Mouse (Mus musculus): ENCODE results near the gene Phka2. TPM values are rescaled to one million over a fixed set of nuclear protein-coding genes. Genes with fewer than 3 reads are reported as not detected.

Gene Phka2
- total RNA-seq, 2 experiments from 2014 or later: 19.6 to 33.1 TPM

DNA sequence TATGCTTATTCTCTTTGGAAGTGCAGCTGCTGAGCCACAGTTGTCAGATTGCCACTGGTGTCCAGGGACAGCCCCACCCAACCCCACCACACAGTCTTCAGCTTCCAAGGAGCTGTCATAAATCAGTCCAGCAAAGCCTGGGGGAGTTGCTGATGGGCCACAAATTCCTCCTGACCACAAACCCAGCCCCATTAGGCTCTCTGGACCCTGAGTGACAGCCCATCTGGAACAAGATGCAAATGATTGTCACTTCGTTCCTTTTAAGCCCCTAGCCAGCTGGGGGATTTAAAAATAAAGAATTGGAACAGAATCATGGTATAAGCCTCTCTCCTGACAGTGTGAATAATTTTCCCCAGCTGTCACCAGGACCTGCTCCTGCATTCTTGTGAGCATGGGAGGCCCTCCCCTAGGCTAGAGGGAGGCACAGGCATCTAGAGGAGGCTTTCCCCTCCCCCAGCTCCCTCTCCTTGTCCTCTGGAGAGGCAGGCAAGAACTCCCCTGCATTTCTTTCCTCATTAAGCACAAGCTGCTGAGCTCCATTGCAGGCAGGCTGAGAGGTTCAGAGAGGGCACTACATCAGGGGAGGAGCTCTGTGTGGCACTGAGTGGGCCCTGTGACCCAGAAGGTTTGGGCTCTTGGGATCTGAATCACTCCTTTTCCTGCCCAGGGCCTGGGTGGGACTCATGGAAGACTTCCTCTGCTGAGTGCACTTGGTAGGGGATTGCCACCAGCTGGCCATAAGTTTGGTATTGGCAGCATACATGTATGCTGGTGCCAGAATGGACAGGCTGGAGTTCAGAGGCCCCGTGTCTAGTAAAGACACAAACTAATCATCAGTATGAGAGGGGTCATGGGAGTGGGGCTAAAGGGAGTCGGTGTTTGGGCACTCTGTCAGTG is 96.8 kb downstream of the Phka2 start:
- no peak for DNase-seq (ENCODE audit: low spot score in 2 of 2)

DNA sequence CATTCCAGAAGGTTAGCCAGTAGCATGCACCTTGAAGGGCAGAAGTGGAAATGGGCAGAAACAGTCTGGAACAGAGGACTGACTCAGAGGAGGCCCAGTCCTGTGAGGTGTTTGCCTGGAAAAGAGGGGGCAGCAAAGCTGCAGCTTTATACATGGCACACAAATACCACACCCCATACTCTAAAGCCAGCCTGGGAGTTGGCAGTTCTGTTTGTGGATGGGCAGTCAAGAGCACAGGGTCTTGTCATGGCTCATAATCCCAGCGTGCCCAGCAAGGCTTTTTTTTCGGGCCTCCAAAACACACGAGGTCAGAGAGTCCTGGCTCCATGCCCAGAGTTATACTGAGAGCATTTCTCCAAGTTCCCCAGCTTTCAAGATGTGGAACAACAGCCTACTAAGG is 99.1 kb downstream of the Phka2 start:
- no peak for DNase-seq (ENCODE audit: low spot score in 2 of 2)

DNA sequence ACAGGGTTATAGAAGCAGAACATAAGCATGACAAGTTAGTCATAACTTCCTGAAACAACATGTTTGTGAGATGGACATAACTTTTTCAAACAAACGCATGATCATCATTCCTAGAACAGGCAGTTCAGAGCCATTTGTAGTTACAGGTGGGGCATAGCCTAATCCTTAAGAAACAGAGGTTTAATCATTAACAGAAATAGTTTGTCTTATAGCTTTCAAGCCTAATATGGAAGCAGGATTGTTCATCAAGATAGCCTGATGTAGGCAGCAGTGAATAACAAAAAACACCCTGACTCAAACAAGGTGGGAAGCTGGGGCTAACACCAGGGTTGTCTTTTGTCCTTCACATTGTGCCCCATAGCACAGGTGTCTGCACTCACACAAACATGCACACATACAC is 100.8 kb downstream of the Phka2 start:
- no peak for DNase-seq (ENCODE audit: low spot score in 2 of 2)

DNA sequence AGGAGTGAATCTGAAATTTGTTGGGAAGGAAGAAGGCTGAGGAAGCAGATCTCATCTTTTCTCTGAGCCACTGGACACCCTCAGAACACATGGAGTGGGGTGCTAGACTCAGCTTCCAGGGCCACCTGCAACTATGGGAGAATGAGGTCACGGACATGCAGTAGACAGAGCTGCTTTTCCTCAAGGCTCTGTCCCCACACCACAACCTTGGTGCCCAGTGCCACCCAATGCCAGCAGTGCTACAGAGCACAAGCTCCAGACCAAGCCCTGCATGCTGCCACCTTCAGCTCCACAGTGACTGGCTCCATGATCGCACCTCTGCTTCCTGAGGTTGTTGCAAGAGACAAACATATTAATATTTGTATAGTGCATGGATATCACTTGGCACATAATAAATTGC is 101.3 kb downstream of the Phka2 start:
- DNase-seq (ENCODE audit: low spot score in 2 of 2): no peak

DNA sequence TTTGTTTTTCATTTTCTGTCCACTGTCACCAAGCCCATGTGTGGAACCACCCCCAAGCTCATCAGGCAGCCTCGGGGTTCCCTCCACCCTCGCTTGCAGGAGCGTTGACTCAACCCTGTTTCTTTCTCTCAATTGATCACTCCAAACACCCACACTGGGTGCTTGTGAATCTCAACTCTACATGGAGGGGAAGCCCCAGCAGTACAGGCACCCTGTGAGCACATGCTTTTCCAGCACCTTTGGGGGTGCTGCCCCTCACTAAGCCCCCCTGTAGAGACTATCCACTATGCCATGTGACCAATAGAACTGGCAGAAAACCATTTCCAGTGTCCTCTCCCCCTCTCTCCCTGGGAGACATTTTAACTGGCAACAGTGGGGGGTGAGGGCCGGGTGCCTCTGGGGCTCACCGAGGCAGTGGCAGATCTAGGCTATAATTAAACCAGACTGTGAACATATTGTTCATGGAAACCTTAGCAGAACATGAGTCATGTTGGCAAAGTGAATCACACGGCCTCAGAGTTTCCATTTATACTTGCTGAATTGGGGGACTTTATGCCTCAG is 102.1 kb downstream of the Phka2 start:
- DNase-seq (ENCODE audit: low spot score in 2 of 2): no peak

DNA sequence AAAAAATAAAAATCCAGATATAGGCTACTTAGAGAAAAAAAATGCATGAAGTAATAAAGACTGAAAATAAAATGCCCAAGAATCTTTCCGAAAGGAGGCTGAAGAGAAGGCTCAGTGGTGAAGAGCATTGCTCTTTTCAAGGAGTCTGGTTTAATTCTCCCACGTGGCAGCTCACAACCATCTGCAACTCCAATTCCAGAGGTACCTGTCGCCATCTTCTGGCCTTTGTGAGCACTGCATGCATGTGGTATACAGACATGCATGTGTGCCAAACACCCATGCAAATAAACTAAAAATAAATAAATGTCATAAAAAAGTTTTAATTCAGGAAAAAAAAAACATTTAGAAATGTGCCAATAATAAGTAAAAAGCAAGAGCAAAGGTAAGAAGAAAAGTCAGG is 107.9 kb downstream of the Phka2 start:
- DNase-seq (ENCODE audit: low spot score in 2 of 2): no peak

DNA sequence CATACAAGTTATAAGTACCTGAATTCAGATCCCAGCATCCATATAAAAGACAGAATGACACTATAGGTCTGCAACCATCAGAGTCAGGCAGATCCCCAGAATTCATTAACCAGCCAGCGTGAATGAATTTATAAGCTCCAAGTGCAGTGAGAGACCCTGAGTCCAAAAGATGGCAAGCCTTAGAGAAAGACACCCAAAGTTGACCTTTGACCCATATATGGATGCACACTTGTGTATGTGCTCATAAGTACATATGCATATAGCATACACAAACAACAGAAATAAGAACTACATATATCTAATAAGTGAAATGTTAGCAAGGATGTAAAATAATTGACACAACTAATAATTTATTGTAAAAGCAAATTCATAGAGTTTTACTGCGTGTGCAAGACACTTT is 108.5 kb downstream of the Phka2 start:
- DNase-seq (ENCODE audit: low spot score in 2 of 2): no peak

DNA sequence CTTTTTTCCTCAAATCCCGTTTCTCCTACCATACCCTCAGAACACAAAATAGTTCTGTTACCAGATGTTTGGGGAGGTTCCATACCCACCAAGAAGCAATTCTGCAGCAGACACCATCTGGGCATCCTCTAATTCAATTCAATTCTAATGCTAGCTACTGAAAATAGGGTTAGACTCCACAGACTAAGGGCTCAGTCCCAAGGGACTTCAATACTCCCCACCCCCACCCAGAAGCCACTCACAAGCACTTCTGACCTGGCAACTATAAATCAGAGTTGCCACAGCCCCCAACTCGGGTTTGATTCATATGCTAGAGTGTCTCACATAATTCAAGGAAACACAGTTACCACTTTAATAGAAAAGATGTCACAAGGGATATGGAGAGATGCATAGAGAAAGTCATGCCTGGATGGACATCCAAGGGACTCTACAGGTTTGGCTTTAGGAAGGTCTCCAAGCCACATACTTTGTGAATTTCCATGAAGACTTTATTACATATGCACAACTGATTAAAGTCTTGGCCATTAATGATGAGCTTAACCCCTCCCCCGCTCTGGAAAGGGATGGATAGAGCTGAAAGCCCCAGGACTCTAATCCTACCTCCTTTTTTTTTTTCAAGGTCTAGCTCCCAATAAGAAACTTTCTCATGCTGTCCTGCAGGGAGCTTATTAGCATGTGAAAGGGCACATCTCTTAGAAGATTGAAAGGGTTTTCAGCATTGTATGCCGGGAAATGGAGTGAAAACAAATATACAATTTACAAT is 109.1 kb downstream of the Phka2 start:
- DNase-seq (ENCODE audit: low spot score in 2 of 2): no peak

Other genes with a start within 250 kb of the Phka2 start
- 1 to 10 TPM in 1 of 2 experiments, under 1 TPM in 1; 0.74 to 1.4 TPM for gene Adgrg2, start 111.5 kb upstream of the Phka2 start, total RNA-seq (2021)
- gene Ppef1, start 233.6 kb downstream of the Phka2 start, total RNA-seq (2021): 1 to 10 TPM in 1 of 2 experiments, under 1 TPM in 1; 0.81 to 1.7 TPM

Data from layer of hippocampus, postnatal 14 days (tissue).